Mouse (Mus musculus): ENCODE data around the gene Ranbp17. TPM values are rescaled to one million over a fixed set of nuclear protein-coding genes. Genes with fewer than 3 reads are reported as not detected.
"Not testable (repeated sequence)": the region's sequence is repeated elsewhere in the genome, so short reads cannot be mapped to it uniquely, and the experiment has no call there.

The Ranbp17 gene
- polyA plus RNA-seq, 1 experiment from 2014 or later, result not detected

GRCm38 (mm10) chr11:33480410-33480809, 33.1 kb downstream of the Ranbp17 start:
- Histone ChIP-seq H3K27ac (no peak overlapping the region), H3K4me3 (ENCODE audit: inconsistent target) (no peak overlapping the region), H3K36me3 (ENCODE audit: inconsistent target) (no peaks in the 10 kb centered on the region), H3K79me2 (ENCODE audit: inconsistent target) (no peaks in the 10 kb centered on the region)
- WGBS (ENCODE audit: missing documents), result 89% methylated on average over 10 of the region's 10 CpGs

GRCm38 (mm10) chr11:33479209-33479608, 34.3 kb downstream of the Ranbp17 start:
- Histone ChIP-seq H3K27ac (no peak overlapping the region), H3K36me3 (ENCODE audit: inconsistent target) (no peaks in the 10 kb centered on the region), H3K4me3 (ENCODE audit: inconsistent target) (no peak overlapping the region), H3K79me2 (ENCODE audit: inconsistent target) (no peaks in the 10 kb centered on the region)
- 85% methylated on average over 4 of the region's 4 CpGs for WGBS (ENCODE audit: missing documents)

GRCm38 (mm10) chr11:33476634-33477033, 36.9 kb downstream of the Ranbp17 start:
- Histone ChIP-seq H3K79me2 (ENCODE audit: inconsistent target) (no peaks in the 10 kb centered on the region), H3K27ac (no peak overlapping the region), H3K4me3 (ENCODE audit: inconsistent target) (no peak overlapping the region), H3K36me3 (ENCODE audit: inconsistent target) (no peaks in the 10 kb centered on the region)
- 94% methylated on average over 2 of the region's 2 CpGs for WGBS (ENCODE audit: missing documents)

- Histone ChIP-seq H3K79me2 (ENCODE audit: inconsistent target) (no peaks in the 10 kb centered on the region), H3K27ac (no peak overlapping the region), H3K4me3 (ENCODE audit: inconsistent target) (no peak overlapping the region), H3K36me3 (ENCODE audit: inconsistent target) (no peaks in the 10 kb centered on the region)
- 46% methylated on average over 1 of the region's 1 CpGs for WGBS (ENCODE audit: missing documents)
Observed at GRCm38 (mm10) chr11:33461172-33461571, 52.4 kb downstream of the Ranbp17 start.

- 96% methylated on average over 3 of the region's 3 CpGs for WGBS (ENCODE audit: missing documents)
- Histone ChIP-seq H3K36me3 (ENCODE audit: inconsistent target) (no peaks in the 10 kb centered on the region), H3K27ac (no peak overlapping the region), H3K4me3 (ENCODE audit: inconsistent target) (no peak overlapping the region), H3K79me2 (ENCODE audit: inconsistent target) (no peaks in the 10 kb centered on the region)
Observed at GRCm38 (mm10) chr11:33454069-33454468, 59.5 kb downstream of the Ranbp17 start.

GRCm38 (mm10) chr11:33433813-33434212, 79.7 kb downstream of the Ranbp17 start:
- H3K36me3 ChIP-seq (ENCODE audit: inconsistent target), result no peaks in the 10 kb centered on the region
- no peak overlapping the region for H3K27ac ChIP-seq
- 64% methylated on average over 5 of the region's 5 CpGs for WGBS (ENCODE audit: missing documents)
- no peak overlapping the region for H3K4me3 ChIP-seq (ENCODE audit: inconsistent target)
- H3K79me2 ChIP-seq (ENCODE audit: inconsistent target), result no peaks in the 10 kb centered on the region

- not testable (repeated sequence) for H3K4me3 ChIP-seq (ENCODE audit: inconsistent target); H3K79me2 ChIP-seq (ENCODE audit: inconsistent target); H3K36me3 ChIP-seq (ENCODE audit: inconsistent target); H3K27ac ChIP-seq
- WGBS (ENCODE audit: missing documents), result 98% methylated on average over 15 of the region's 17 CpGs
Observed at GRCm38 (mm10) chr11:33428238-33428637, 85.3 kb downstream of the Ranbp17 start.

- H3K36me3 ChIP-seq (ENCODE audit: inconsistent target); H3K79me2 ChIP-seq (ENCODE audit: inconsistent target); H3K4me3 ChIP-seq (ENCODE audit: inconsistent target); H3K27ac ChIP-seq: not testable (repeated sequence)
- 97% methylated on average over 4 of the region's 5 CpGs for WGBS (ENCODE audit: missing documents)
Observed at GRCm38 (mm10) chr11:33427789-33428188, 85.8 kb downstream of the Ranbp17 start.

- WGBS (ENCODE audit: missing documents), result 68% methylated on average over 3 of the region's 3 CpGs
- Histone ChIP-seq H3K4me3 (ENCODE audit: inconsistent target) (no peak overlapping the region), H3K79me2 (ENCODE audit: inconsistent target) (no peaks in the 10 kb centered on the region), H3K27ac (no peak overlapping the region), H3K36me3 (ENCODE audit: inconsistent target) (no peaks in the 10 kb centered on the region)
Observed at GRCm38 (mm10) chr11:33422226-33422625, 91.3 kb downstream of the Ranbp17 start.

GRCm38 (mm10) chr11:33404651-33405050, 108.9 kb downstream of the Ranbp17 start:
- Histone ChIP-seq H3K4me3 (ENCODE audit: inconsistent target) (no peak overlapping the region), H3K27ac (no peak overlapping the region), H3K79me2 (ENCODE audit: inconsistent target) (no peaks in the 10 kb centered on the region), H3K36me3 (ENCODE audit: inconsistent target) (no peaks in the 10 kb centered on the region)
- WGBS (ENCODE audit: missing documents), result 87% methylated on average over 4 of the region's 4 CpGs

- WGBS (ENCODE audit: missing documents), result 54% methylated on average over 1 of the region's 1 CpGs
- H3K36me3 ChIP-seq (ENCODE audit: inconsistent target), result no peaks in the 10 kb centered on the region
- H3K27ac ChIP-seq, result no peak overlapping the region
- no peaks in the 10 kb centered on the region for H3K79me2 ChIP-seq (ENCODE audit: inconsistent target)
- no peak overlapping the region for H3K4me3 ChIP-seq (ENCODE audit: inconsistent target)
Observed at GRCm38 (mm10) chr11:33399346-33399745, 114.2 kb downstream of the Ranbp17 start.

- no peaks in the 10 kb centered on the region for H3K36me3 ChIP-seq (ENCODE audit: inconsistent target)
- 72% methylated on average over 3 of the region's 3 CpGs for WGBS (ENCODE audit: missing documents)
- H3K4me3 ChIP-seq (ENCODE audit: inconsistent target), result no peak overlapping the region
- H3K79me2 ChIP-seq (ENCODE audit: inconsistent target), result no peaks in the 10 kb centered on the region
- no peak overlapping the region for H3K27ac ChIP-seq
Observed at GRCm38 (mm10) chr11:33398701-33399100, 114.8 kb downstream of the Ranbp17 start.

- H3K36me3 ChIP-seq (ENCODE audit: inconsistent target), result no peaks in the 10 kb centered on the region
- WGBS (ENCODE audit: missing documents), result 100% methylated on average over 2 of the region's 6 CpGs
- H3K4me3 ChIP-seq (ENCODE audit: inconsistent target), result no peak overlapping the region
- no peaks in the 10 kb centered on the region for H3K79me2 ChIP-seq (ENCODE audit: inconsistent target)
- H3K27ac ChIP-seq, result no peak overlapping the region
Observed at GRCm38 (mm10) chr11:33396275-33396674, 117.3 kb downstream of the Ranbp17 start.

GRCm38 (mm10) chr11:33394093-33394492, 119.5 kb downstream of the Ranbp17 start:
- no peak overlapping the region for H3K4me3 ChIP-seq (ENCODE audit: inconsistent target)
- H3K27ac ChIP-seq, result no peak overlapping the region
- H3K79me2 ChIP-seq (ENCODE audit: inconsistent target), result no peaks in the 10 kb centered on the region
- H3K36me3 ChIP-seq (ENCODE audit: inconsistent target), result no peaks in the 10 kb centered on the region
- 84% methylated on average over 3 of the region's 3 CpGs for WGBS (ENCODE audit: missing documents)

- WGBS (ENCODE audit: missing documents), result 95% methylated on average over 2 of the region's 2 CpGs
- Histone ChIP-seq H3K27ac (no peak overlapping the region), H3K4me3 (ENCODE audit: inconsistent target) (no peak overlapping the region)
Observed at GRCm38 (mm10) chr11:33388685-33389084, 124.9 kb downstream of the Ranbp17 start.

GRCm38 (mm10) chr11:33361867-33362266, 151.7 kb downstream of the Ranbp17 start:
- Histone ChIP-seq H3K4me3 (ENCODE audit: inconsistent target) (no peak overlapping the region), H3K27ac (no peak overlapping the region), H3K36me3 (ENCODE audit: inconsistent target) (no peaks in the 10 kb centered on the region), H3K79me2 (ENCODE audit: inconsistent target) (no peaks in the 10 kb centered on the region)
- 95% methylated on average over 5 of the region's 5 CpGs for WGBS (ENCODE audit: missing documents)

More at GRCm38 (mm10) chr11:33388685-33389084, 124.9 kb downstream of the Ranbp17 start:
- no peaks in the 10 kb centered on the region for H3K79me2 ChIP-seq (ENCODE audit: inconsistent target)
- no peaks in the 10 kb centered on the region for H3K36me3 ChIP-seq (ENCODE audit: inconsistent target)
